7 mouse cellular contexts compared by ENCODE assay signal in the genomic region with DNA sequence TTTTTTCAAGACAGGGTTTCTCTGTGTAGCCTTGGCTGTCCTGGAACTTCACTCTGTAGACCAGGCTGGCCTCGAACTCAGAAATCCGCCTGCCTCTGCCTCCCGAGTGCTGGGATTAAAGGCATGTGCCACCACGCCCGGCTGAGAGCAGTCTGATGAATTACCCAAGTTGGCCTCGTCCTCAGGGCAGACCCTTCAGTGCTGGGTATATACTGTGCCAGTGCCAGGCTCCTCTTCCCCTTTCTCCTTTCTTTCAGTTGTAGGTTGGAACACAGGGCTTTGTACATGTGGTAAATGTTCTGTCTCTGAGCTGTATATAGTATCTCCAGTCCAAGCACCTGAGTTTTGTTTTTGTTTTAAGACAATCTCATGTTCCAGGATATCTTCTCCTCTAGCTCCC. TPM values are rescaled to one million over a fixed set of nuclear protein-coding genes. Genes with fewer than 3 reads are reported as not detected.
A peak's percentile ranks its signal among the peaks of the same experiment; 100 is the strongest.
DNase-seq lines count a peak whose midpoint lies in the region; ATAC-seq and TF ChIP-seq lines count a peak whose summit lies in the region.

No protein-coding gene starts in this region.

- no peak for TF ChIP-seq EP300 in stomach, postnatal 0 days (optimal IDR thresholded peaks at IDR 0.05)

- ATAC-seq in megakaryocyte, adult 5-6 weeks (ENCODE audit: poor library complexity, severe bottlenecking): no peak
- ATAC-seq in forebrain, embryonic 13.5 days: no peak
- no peak for ATAC-seq in limb, embryonic 15.5 days (ENCODE audit: insufficient number of reproducible peaks, low FRiP score, low TSS enrichment, low read depth)
- no peak for ATAC-seq in stomach, postnatal 0 days (ENCODE audit: low FRiP score, low TSS enrichment)

- no peaks in the 10 kb centered on the region for H3K27me3 ChIP-seq in megakaryocyte, embryonic 14.5 days (replicated peaks)
- no peaks in the 10 kb centered on the region for H3K27me3 ChIP-seq in forebrain, embryonic 13.5 days
- H3K27me3 ChIP-seq in limb, embryonic 15.5 days: no peaks in the 10 kb centered on the region
- H3K27me3 ChIP-seq in stomach, postnatal 0 days (ENCODE audit: control insufficient read depth, insufficient read depth, low read length): no peaks in the 10 kb centered on the region

- WGBS in forebrain, embryonic 13.5 days: 70% methylated on average over 6 of the region's 6 CpGs
- WGBS in limb, embryonic 15.5 days: 61% methylated on average over 6 of the region's 6 CpGs
- WGBS in stomach, postnatal 0 days: 38% methylated on average over 6 of the region's 6 CpGs

- H3K9ac ChIP-seq in forebrain, embryonic 13.5 days: peak overlapping the region; percentile 96
- H3K9ac ChIP-seq in limb, embryonic 15.5 days: no peak overlapping the region
- no peak overlapping the region for H3K9ac ChIP-seq in stomach, postnatal 0 days (ENCODE audit: low read length)

- no peak for TF ChIP-seq CTCF in stomach, postnatal 0 days (IDR thresholded peaks at IDR 0.05; ENCODE audit: low read depth)

- no peaks in the 10 kb centered on the region for H3K9me3 ChIP-seq in megakaryocyte, embryonic 14.5 days
- H3K9me3 ChIP-seq in forebrain, embryonic 13.5 days (replicated peaks): no peaks in the 10 kb centered on the region
- H3K9me3 ChIP-seq in limb, embryonic 15.5 days: no peaks in the 10 kb centered on the region
- H3K9me3 ChIP-seq in stomach, postnatal 0 days (ENCODE audit: control insufficient read depth, low read length): no peaks in the 10 kb centered on the region

- peak overlapping the region; percentile 83 for H3K4me2 ChIP-seq in forebrain, embryonic 13.5 days
- H3K4me2 ChIP-seq in limb, embryonic 15.5 days: peak overlapping the region; percentile 65
- H3K4me2 ChIP-seq in stomach, postnatal 0 days (replicated peaks; ENCODE audit: low read depth): peak overlapping the region; percentile 62; the same call in 1 of the 2 replicates

- no peak for DNase-seq in stomach, postnatal 0 days (ENCODE audit: low spot score)
- no peak for DNase-seq in adrenal gland, adult 8-10 months
- no peak for DNase-seq in kidney, postnatal 14 days

- peaks cover 63% of the 10 kb centered on the region for H3K4me1 ChIP-seq in megakaryocyte, embryonic 14.5 days
- H3K4me1 ChIP-seq in forebrain, embryonic 13.5 days: peaks cover 33% of the 10 kb centered on the region
- peaks cover 22% of the 10 kb centered on the region for H3K4me1 ChIP-seq in limb, embryonic 15.5 days
- 0 out of 2 replicates have a peak, but pooled peaks cover 6% of the 10 kb centered on the region for H3K4me1 ChIP-seq in stomach, postnatal 0 days (replicated peaks; ENCODE audit: control insufficient read depth, insufficient read depth)

- no peak overlapping the region for H3K27ac ChIP-seq in forebrain, embryonic 13.5 days
- no peak overlapping the region for H3K27ac ChIP-seq in limb, embryonic 15.5 days
- H3K27ac ChIP-seq in stomach, postnatal 0 days (replicated peaks): no peak overlapping the region

- peak overlapping the region; percentile 88 for H3K4me3 ChIP-seq in megakaryocyte, embryonic 14.5 days (replicated peaks)
- H3K4me3 ChIP-seq in forebrain, embryonic 13.5 days: peak overlapping the region; percentile 83
- peak overlapping the region; percentile 88 for H3K4me3 ChIP-seq in limb, embryonic 15.5 days
- no peak overlapping the region for H3K4me3 ChIP-seq in stomach, postnatal 0 days (ENCODE audit: low read depth, low read length)

- peaks cover 26% of the 10 kb centered on the region for H3K36me3 ChIP-seq in megakaryocyte, embryonic 14.5 days (replicated peaks; ENCODE audit: low read length)
- H3K36me3 ChIP-seq in forebrain, embryonic 13.5 days (ENCODE audit: poor library complexity, severe bottlenecking): no peaks in the 10 kb centered on the region
- no peaks in the 10 kb centered on the region for H3K36me3 ChIP-seq in limb, embryonic 15.5 days
- H3K36me3 ChIP-seq in stomach, postnatal 0 days (ENCODE audit: control insufficient read depth, insufficient read depth, low read length): no peaks in the 10 kb centered on the region

RNA-seq across cellular contexts. Expression of a gene that starts 1.7 kb away (rescaled TPM):
- 8.5 and 15.6 TPM in 2 replicates for polyA plus RNA-seq in megakaryocyte, embryonic 14.5 days (2012; ENCODE audit: insufficient read depth, low replicate concordance)
- total RNA-seq in megakaryocyte, adult 5-6 weeks (2015): 60.1 and 74.2 TPM in 2 replicates
- 42.9 and 51.0 TPM in 2 replicates for total RNA-seq in megakaryocyte, adult 5-6 weeks (2017)
- polyA plus RNA-seq in forebrain, embryonic 13.5 days (2015; fragmentation: Nextera tagmentation; extraction: Ambion mirVana): 34.3 and 42.6 TPM in 2 replicates
- 27.9 and 34.8 TPM in 2 replicates for polyA plus RNA-seq in limb, embryonic 15.5 days (2015; fragmentation: Nextera tagmentation; extraction: Ambion mirVana)
- polyA plus RNA-seq in stomach, postnatal 0 days (2015; fragmentation: Nextera tagmentation; extraction: Ambion mirVana): 28.3 and 32.4 TPM in 2 replicates
- total RNA-seq in adrenal gland, adult 8-10 months (2022): 10 to 100 TPM; 49.0 to 61.9 (median 53.7) TPM

RNA-seq across cellular contexts. Expression of a gene that starts 30.2 kb away (rescaled TPM):
- polyA plus RNA-seq in megakaryocyte, embryonic 14.5 days (2012; ENCODE audit: insufficient read depth, low replicate concordance): 12.8 and 15.6 TPM in 2 replicates
- total RNA-seq in megakaryocyte, adult 5-6 weeks (2015): 17.3 and 20.8 TPM in 2 replicates
- 14.4 and 14.8 TPM in 2 replicates for total RNA-seq in megakaryocyte, adult 5-6 weeks (2017)
- 8.1 and 9.6 TPM in 2 replicates for polyA plus RNA-seq in forebrain, embryonic 13.5 days (2015; fragmentation: Nextera tagmentation; extraction: Ambion mirVana)
- polyA plus RNA-seq in limb, embryonic 15.5 days (2015; fragmentation: Nextera tagmentation; extraction: Ambion mirVana): 19.2 and 22.5 TPM in 2 replicates
- polyA plus RNA-seq in stomach, postnatal 0 days (2015; fragmentation: Nextera tagmentation; extraction: Ambion mirVana): 14.7 and 17.3 TPM in 2 replicates
- 10 to 100 TPM; 45.2 to 50.0 (median 46.1) TPM for total RNA-seq in adrenal gland, adult 8-10 months (2022)

RNA-seq across cellular contexts. Expression of a gene that starts 57.1 kb away (rescaled TPM):
- polyA plus RNA-seq in megakaryocyte, embryonic 14.5 days (2012; ENCODE audit: insufficient read depth, low replicate concordance): 7.7 and 14.6 TPM in 2 replicates
- total RNA-seq in megakaryocyte, adult 5-6 weeks (2015): 13.6 and 14.0 TPM in 2 replicates
- 8.4 and 13.5 TPM in 2 replicates for total RNA-seq in megakaryocyte, adult 5-6 weeks (2017)
- polyA plus RNA-seq in forebrain, embryonic 13.5 days (2015; fragmentation: Nextera tagmentation; extraction: Ambion mirVana): 31.3 and 32.4 TPM in 2 replicates
- polyA plus RNA-seq in limb, embryonic 15.5 days (2015; fragmentation: Nextera tagmentation; extraction: Ambion mirVana): 26.7 and 27.8 TPM in 2 replicates
- polyA plus RNA-seq in stomach, postnatal 0 days (2015; fragmentation: Nextera tagmentation; extraction: Ambion mirVana): 22.0 and 24.6 TPM in 2 replicates
- total RNA-seq in adrenal gland, adult 8-10 months (2022): 10 to 100 TPM; 24.4 to 29.0 (median 26.6) TPM
